Mouse (Mus musculus): ENCODE results near the gene Mybpc3. TPM values are rescaled to one million over a fixed set of nuclear protein-coding genes. Genes with fewer than 3 reads are reported as not detected.

The Mybpc3 gene
- polyA plus RNA-seq, 1 experiment from 2014 or later: 1,047 TPM

GRCm38 (mm10) chr2:91112491-91112890, 5.5 kb upstream of the Mybpc3 start:
- Histone ChIP-seq H3K4me2 (peak overlapping the region; percentile 8; the same call in 1 of the 2 replicates), H3K9me3 (replicated peaks) (no peaks in the 10 kb centered on the region), H3K9ac (0 out of 2 replicates have a peak overlapping the region, but pooled peaks have one; percentile 4), H3K4me3 (no peak overlapping the region), H3K27me3 (replicated peaks) (no peaks in the 10 kb centered on the region), H3K4me1 (replicated peaks) (peaks cover 34% of the 10 kb centered on the region), H3K27ac (ENCODE audit: poor library complexity, severe bottlenecking) (no peak overlapping the region), H3K36me3 (no peaks in the 10 kb centered on the region)
- no peak for ATAC-seq (ENCODE audit: insufficient number of reproducible peaks, low FRiP score)
- 31% methylated on average over 4 of the region's 4 CpGs for WGBS

GRCm38 (mm10) chr2:91113334-91113733, 4.6 kb upstream of the Mybpc3 start:
- H3K4me3 ChIP-seq: no peak overlapping the region
- H3K27me3 ChIP-seq (replicated peaks): no peaks in the 10 kb centered on the region
- H3K27ac ChIP-seq (ENCODE audit: poor library complexity, severe bottlenecking): no peak overlapping the region
- 69% methylated on average over 10 of the region's 10 CpGs for WGBS
- no peaks in the 10 kb centered on the region for H3K36me3 ChIP-seq
- ATAC-seq (ENCODE audit: insufficient number of reproducible peaks, low FRiP score): no peak
- no peak overlapping the region for H3K4me2 ChIP-seq
- no peaks in the 10 kb centered on the region for H3K9me3 ChIP-seq (replicated peaks)
- H3K4me1 ChIP-seq (replicated peaks): peaks cover 37% of the 10 kb centered on the region
- no peak overlapping the region for H3K9ac ChIP-seq

- Histone ChIP-seq H3K4me3 (no peak overlapping the region), H3K4me1 (replicated peaks) (peaks cover 37% of the 10 kb centered on the region), H3K36me3 (no peaks in the 10 kb centered on the region), H3K27me3 (replicated peaks) (no peaks in the 10 kb centered on the region), H3K9me3 (replicated peaks) (no peaks in the 10 kb centered on the region), H3K9ac (no peak overlapping the region), H3K4me2 (no peak overlapping the region), H3K27ac (ENCODE audit: poor library complexity, severe bottlenecking) (no peak overlapping the region)
- ATAC-seq (ENCODE audit: insufficient number of reproducible peaks, low FRiP score): no peak
- 71% methylated on average over 6 of the region's 6 CpGs for WGBS
Observed at GRCm38 (mm10) chr2:91113852-91114251, 4.1 kb upstream of the Mybpc3 start.

GRCm38 (mm10) chr2:91114781-91115577, 3.0 kb upstream of the Mybpc3 start:
- Histone ChIP-seq H3K9ac (peak overlapping the region; percentile 70), H3K4me3 (peak overlapping the region; percentile 47), H3K36me3 (no peaks in the 10 kb centered on the region), H3K9me3 (replicated peaks) (no peaks in the 10 kb centered on the region), H3K27ac (ENCODE audit: poor library complexity, severe bottlenecking) (no peak overlapping the region), H3K4me2 (peak overlapping the region; percentile 80), H3K4me1 (replicated peaks) (peaks cover 37% of the 10 kb centered on the region), H3K27me3 (replicated peaks) (no peaks in the 10 kb centered on the region)
- ATAC-seq (ENCODE audit: insufficient number of reproducible peaks, low FRiP score): peak; percentile 41
- 8% methylated on average over 42 of the region's 42 CpGs for WGBS

- Histone ChIP-seq H3K4me2 (peak overlapping the region; percentile 80), H3K27me3 (replicated peaks) (no peaks in the 10 kb centered on the region), H3K4me1 (replicated peaks) (peaks cover 37% of the 10 kb centered on the region), H3K27ac (ENCODE audit: poor library complexity, severe bottlenecking) (no peak overlapping the region), H3K9ac (peak overlapping the region; percentile 70), H3K4me3 (peak overlapping the region; percentile 47), H3K9me3 (replicated peaks) (no peaks in the 10 kb centered on the region), H3K36me3 (peaks cover 5% of the 10 kb centered on the region)
- 27% methylated on average over 12 of the region's 12 CpGs for WGBS
- no peak for ATAC-seq (ENCODE audit: insufficient number of reproducible peaks, low FRiP score)
Observed at GRCm38 (mm10) chr2:91115578-91115970, 2.4 kb upstream of the Mybpc3 start.

GRCm38 (mm10) chr2:91116842-91117241, 1.1 kb upstream of the Mybpc3 start:
- WGBS: 43% methylated on average over 5 of the region's 5 CpGs
- H3K4me2 ChIP-seq: peak overlapping the region; percentile 38
- H3K9ac ChIP-seq: no peak overlapping the region
- no peaks in the 10 kb centered on the region for H3K27me3 ChIP-seq (replicated peaks)
- no peak for ATAC-seq (ENCODE audit: insufficient number of reproducible peaks, low FRiP score)
- no peaks in the 10 kb centered on the region for H3K9me3 ChIP-seq (replicated peaks)
- peak overlapping the region; percentile 95 for H3K27ac ChIP-seq (ENCODE audit: poor library complexity, severe bottlenecking)
- peaks cover 48% of the 10 kb centered on the region for H3K4me1 ChIP-seq (replicated peaks)
- H3K4me3 ChIP-seq: no peak overlapping the region
- peaks cover 18% of the 10 kb centered on the region for H3K36me3 ChIP-seq

- peak overlapping the region; percentile 71 for H3K4me3 ChIP-seq
- H3K9ac ChIP-seq: peak overlapping the region; percentile 93
- peaks cover 36% of the 10 kb centered on the region for H3K36me3 ChIP-seq
- H3K4me1 ChIP-seq (replicated peaks): peaks cover 53% of the 10 kb centered on the region
- WGBS: 19% methylated on average over 1 of the region's 1 CpGs
- no peaks in the 10 kb centered on the region for H3K9me3 ChIP-seq (replicated peaks)
- ATAC-seq (ENCODE audit: insufficient number of reproducible peaks, low FRiP score): peak; percentile 44
- peak overlapping the region; percentile 77 for H3K4me2 ChIP-seq
- H3K27me3 ChIP-seq (replicated peaks): no peaks in the 10 kb centered on the region
- peak overlapping the region; percentile 95 for H3K27ac ChIP-seq (ENCODE audit: poor library complexity, severe bottlenecking)
Observed at GRCm38 (mm10) chr2:91118647-91119046, 703 bp downstream of the Mybpc3 start.

- Histone ChIP-seq H3K9me3 (replicated peaks) (no peaks in the 10 kb centered on the region), H3K27me3 (replicated peaks) (no peaks in the 10 kb centered on the region), H3K9ac (peak overlapping the region; percentile 93), H3K36me3 (peaks cover 40% of the 10 kb centered on the region), H3K27ac (ENCODE audit: poor library complexity, severe bottlenecking) (peak overlapping the region; percentile 95), H3K4me3 (peak overlapping the region; percentile 71), H3K4me2 (peak overlapping the region; percentile 77), H3K4me1 (replicated peaks) (peaks cover 57% of the 10 kb centered on the region)
- 59% methylated on average over 19 of the region's 19 CpGs for WGBS
- ATAC-seq (ENCODE audit: insufficient number of reproducible peaks, low FRiP score): no peak
Observed at GRCm38 (mm10) chr2:91119061-91119460, 1.1 kb downstream of the Mybpc3 start.

- Histone ChIP-seq H3K36me3 (peaks cover 45% of the 10 kb centered on the region), H3K9me3 (replicated peaks) (no peaks in the 10 kb centered on the region), H3K4me2 (peak overlapping the region; percentile 77), H3K9ac (peak overlapping the region; percentile 93), H3K4me3 (peak overlapping the region; percentile 71), H3K4me1 (replicated peaks) (peaks cover 62% of the 10 kb centered on the region), H3K27ac (ENCODE audit: poor library complexity, severe bottlenecking) (peak overlapping the region; percentile 95), H3K27me3 (replicated peaks) (no peaks in the 10 kb centered on the region)
- 49% methylated on average over 6 of the region's 6 CpGs for WGBS
- ATAC-seq (ENCODE audit: insufficient number of reproducible peaks, low FRiP score): no peak
Observed at GRCm38 (mm10) chr2:91119551-91119950, 1.6 kb downstream of the Mybpc3 start.

GRCm38 (mm10) chr2:91120261-91120671, 2.3 kb downstream of the Mybpc3 start:
- Histone ChIP-seq H3K27ac (ENCODE audit: poor library complexity, severe bottlenecking) (peak overlapping the region; percentile 95), H3K4me2 (peak overlapping the region; percentile 77), H3K4me1 (replicated peaks) (peaks cover 66% of the 10 kb centered on the region), H3K9me3 (replicated peaks) (no peaks in the 10 kb centered on the region), H3K4me3 (peak overlapping the region; percentile 71), H3K9ac (peak overlapping the region; percentile 93), H3K36me3 (peaks cover 52% of the 10 kb centered on the region), H3K27me3 (replicated peaks) (no peaks in the 10 kb centered on the region)
- 45% methylated on average over 6 of the region's 6 CpGs for WGBS
- no peak for ATAC-seq (ENCODE audit: insufficient number of reproducible peaks, low FRiP score)

- Histone ChIP-seq H3K9me3 (replicated peaks) (no peaks in the 10 kb centered on the region), H3K4me1 (replicated peaks) (peaks cover 66% of the 10 kb centered on the region), H3K36me3 (peaks cover 60% of the 10 kb centered on the region), H3K4me2 (peak overlapping the region; percentile 77), H3K9ac (peak overlapping the region; percentile 93), H3K27ac (ENCODE audit: poor library complexity, severe bottlenecking) (peak overlapping the region; percentile 95), H3K27me3 (replicated peaks) (no peaks in the 10 kb centered on the region), H3K4me3 (peak overlapping the region; percentile 71)
- ATAC-seq (ENCODE audit: insufficient number of reproducible peaks, low FRiP score): no peak
- 47% methylated on average over 6 of the region's 6 CpGs for WGBS
Observed at GRCm38 (mm10) chr2:91121011-91121410, 3.1 kb downstream of the Mybpc3 start.
